Mouse (Mus musculus) right cerebral cortex, postnatal 14 days (tissue): ENCODE data around the gene Bahcc1.

Experiments
- DNase-seq: peaks from one replicate; pipeline ENCODE4 v3.0.0; 2022

Gene Bahcc1

GRCm38 (mm10) chr11:120229861-120230751 lies 2.6 kb upstream of the Bahcc1 start:
- DNase-seq, result peak; percentile 85

- DNase-seq, result peak; percentile 63
These were observed 1.8 kb upstream of the Bahcc1 start for GRCm38 (mm10) chr11:120230841-120231370.

- peak; percentile 100 for DNase-seq
These were observed 1.4 kb upstream of the Bahcc1 start for GRCm38 (mm10) chr11:120231379-120231778.

- peak; percentile 36 for DNase-seq
These were observed 841 bp downstream of the Bahcc1 start for GRCm38 (mm10) chr11:120233441-120234135.

GRCm38 (mm10) chr11:120234136-120234775 lies 1.5 kb downstream of the Bahcc1 start:
- DNase-seq, result no peak

- peak; percentile 37 for DNase-seq
These were observed 2.0 kb downstream of the Bahcc1 start for GRCm38 (mm10) chr11:120234776-120235181.

- DNase-seq, result no peak
These were observed 2.8 kb downstream of the Bahcc1 start for GRCm38 (mm10) chr11:120235385-120236113.

GRCm38 (mm10) chr11:120236114-120236437 lies 3.3 kb downstream of the Bahcc1 start:
- DNase-seq, result no peak

GRCm38 (mm10) chr11:120236438-120237165 lies 3.9 kb downstream of the Bahcc1 start:
- DNase-seq, result peak; percentile 66

GRCm38 (mm10) chr11:120237166-120238131 lies 4.7 kb downstream of the Bahcc1 start:
- peak; percentile 52 for DNase-seq

GRCm38 (mm10) chr11:120238306-120238705 lies 5.6 kb downstream of the Bahcc1 start:
- DNase-seq, result no peak

GRCm38 (mm10) chr11:120238751-120239359 lies 6.1 kb downstream of the Bahcc1 start:
- DNase-seq, result no peak

GRCm38 (mm10) chr11:120239581-120239991 lies 6.8 kb downstream of the Bahcc1 start:
- no peak for DNase-seq

- DNase-seq, result peak; percentile 82
These were observed 7.5 kb downstream of the Bahcc1 start for GRCm38 (mm10) chr11:120240206-120240605.

- DNase-seq, result no peak
These were observed 8.5 kb downstream of the Bahcc1 start for GRCm38 (mm10) chr11:120240941-120241890.

GRCm38 (mm10) chr11:120241981-120242725 lies 9.4 kb downstream of the Bahcc1 start:
- no peak for DNase-seq

GRCm38 (mm10) chr11:120242726-120243530 lies 10.2 kb downstream of the Bahcc1 start:
- DNase-seq, result no peak

- DNase-seq, result no peak
These were observed 10.7 kb downstream of the Bahcc1 start for GRCm38 (mm10) chr11:120243531-120243820.
